Mouse (Mus musculus) bone marrow macrophage, adult 2 months (primary cell): ENCODE data around the gene Cdkn2aip.

Experiments
- CTCF ChIP-seq: IDR thresholded peaks from 2 replicates; pipeline ENCODE4 v1.5.1; 2012; ENCODE audit warnings: low read depth, mild to moderate bottlenecking, low read length, moderate library complexity
- POLR2A ChIP-seq: IDR thresholded peaks from 2 replicates; pipeline ENCODE4 v1.6.1; 2012; ENCODE audit warnings: mild to moderate bottlenecking, low read depth, low read length, borderline replicate concordance

GRCm38 (mm10) chr8:47726945-47727344 lies 13.2 kb upstream of the Cdkn2aip start:
- no peak for TF ChIP-seq CTCF
- TF ChIP-seq POLR2A, result no peak
